Mouse (Mus musculus): Measurements from ENCODE around the gene Myh13. TPM values are rescaled to one million over a fixed set of nuclear protein-coding genes. Genes with fewer than 3 reads are reported as not detected.

Gene Myh13
- polyA plus RNA-seq (2012; fragmentation: generic; extraction: Trizol) = not detected
- long read RNA-seq, experiment 1 = 0 reads
- long read RNA-seq, experiment 2 = 0 reads

DNA sequence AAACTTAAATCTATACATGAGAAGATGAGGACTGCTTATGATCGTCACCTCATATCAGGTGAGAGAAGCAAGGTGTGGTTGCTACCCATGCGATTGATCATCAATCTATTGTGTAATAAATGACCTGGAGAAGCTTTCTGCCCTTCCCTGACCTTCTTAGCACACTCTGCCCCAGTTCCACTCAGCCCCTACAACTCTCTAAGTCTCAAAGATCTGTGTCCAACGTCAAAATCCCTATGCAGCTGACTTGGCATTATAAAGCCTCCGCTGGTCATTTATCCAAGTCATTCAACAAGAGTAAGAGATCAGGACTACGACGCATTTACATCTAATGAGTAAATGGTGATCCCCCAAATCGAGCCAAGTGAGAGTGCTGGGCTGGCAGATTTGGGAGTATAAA lies at the start of gene Myh13:
Myh13 (plus strand) TSS at position 301 of the 400 bp plus-strand sequence.
- no peaks in the 10 kb centered on the region for H3K79me2 ChIP-seq (ENCODE audit: control insufficient read depth, insufficient read depth)
- no peaks in the 10 kb centered on the region for H3K36me3 ChIP-seq (ENCODE audit: control insufficient read depth, insufficient read depth)
- H3K27me3 ChIP-seq (ENCODE audit: control insufficient read depth, insufficient read depth, insufficient read length) = no peaks in the 10 kb centered on the region
- TF ChIP-seq MAX (IDR thresholded peaks at IDR 0.05) = no peak
- TF ChIP-seq USF1 (IDR thresholded peaks at IDR 0.05; ENCODE audit: low read depth) = no peak
- TF ChIP-seq MYOD1 (IDR thresholded peaks at IDR 0.05; ENCODE audit: control insufficient read depth, insufficient read length, low read depth) = no peak
- TF ChIP-seq CTCF (IDR thresholded peaks at IDR 0.05; ENCODE audit: control insufficient read depth, insufficient read depth, insufficient read length) = no peak
- TF ChIP-seq MYOG (IDR thresholded peaks at IDR 0.05; ENCODE audit: control insufficient read depth, extremely low read depth, insufficient read length) = no peak
- no peak for TF ChIP-seq CEBPB (IDR thresholded peaks at IDR 0.05; ENCODE audit: low read depth)
- TF ChIP-seq FOSL1 (IDR thresholded peaks at IDR 0.05; ENCODE audit: insufficient read depth, low read length, poor library complexity, severe bottlenecking) = no peak
- no peaks in the 10 kb centered on the region for H3K79me3 ChIP-seq (ENCODE audit: low read depth)
- no peak within 1 kb of the TSS for H3K4me3 ChIP-seq (ENCODE audit: insufficient read depth, poor library complexity, severe bottlenecking)
- H3ac ChIP-seq (ENCODE audit: control insufficient read depth, insufficient read length, low read depth) = no peak within 1 kb of the TSS

DNA sequence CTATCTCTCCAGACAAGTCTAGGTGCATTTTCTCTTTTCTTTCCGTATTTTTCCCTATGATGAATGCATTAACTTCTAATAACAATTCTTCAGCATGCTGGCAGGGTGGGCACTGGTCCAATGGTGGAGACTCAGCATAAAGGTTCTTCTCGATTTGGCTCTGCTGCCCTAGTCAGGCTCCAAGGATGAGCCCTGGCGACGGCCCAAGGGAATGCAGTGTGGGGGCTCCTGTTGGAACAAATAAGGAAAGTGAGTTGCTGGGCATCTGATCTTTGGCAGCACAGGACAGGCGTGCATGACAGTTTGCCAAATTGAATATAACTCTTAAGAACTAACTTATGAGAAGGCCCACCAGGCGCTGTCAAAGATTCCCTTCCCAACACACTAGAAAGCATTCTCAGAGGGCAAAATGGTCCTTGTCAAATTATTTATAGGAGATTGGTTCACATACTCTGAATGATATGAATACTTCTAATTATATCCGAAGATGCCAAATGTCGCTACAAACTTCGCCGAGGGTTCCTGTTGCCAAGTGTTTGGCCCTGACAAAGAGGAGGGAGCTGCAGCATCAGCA lies 44.8 kb upstream of the Myh13 start, which contains the start of gene Myh8:
Myh8 (plus strand) TSS at position 524 of the 574 bp plus-strand sequence.
- no peaks in the 10 kb centered on the region for H3K79me2 ChIP-seq (ENCODE audit: control insufficient read depth, insufficient read depth)
- H3K79me3 ChIP-seq (ENCODE audit: low read depth) = no peaks in the 10 kb centered on the region
- TF ChIP-seq CEBPB (IDR thresholded peaks at IDR 0.05; ENCODE audit: low read depth) (no peak), MYOD1 (IDR thresholded peaks at IDR 0.05; ENCODE audit: control insufficient read depth, insufficient read length, low read depth) (no peak), MYOG (IDR thresholded peaks at IDR 0.05; ENCODE audit: control insufficient read depth, extremely low read depth, insufficient read length) (no peak), USF1 (IDR thresholded peaks at IDR 0.05; ENCODE audit: low read depth) (no peak), CTCF (IDR thresholded peaks at IDR 0.05; ENCODE audit: control insufficient read depth, insufficient read depth, insufficient read length) (no peak), MAX (IDR thresholded peaks at IDR 0.05) (no peak), FOSL1 (IDR thresholded peaks at IDR 0.05; ENCODE audit: insufficient read depth, low read length, poor library complexity, severe bottlenecking) (no peak)
- H3K27me3 ChIP-seq (ENCODE audit: control insufficient read depth, insufficient read depth, insufficient read length) = no peaks in the 10 kb centered on the region
- H3K36me3 ChIP-seq (ENCODE audit: control insufficient read depth, insufficient read depth) = no peaks in the 10 kb centered on the region
- no peak within 1 kb of the TSS for H3ac ChIP-seq (ENCODE audit: control insufficient read depth, insufficient read length, low read depth)
- no peak within 1 kb of the TSS for H3K4me3 ChIP-seq (ENCODE audit: insufficient read depth, poor library complexity, severe bottlenecking)

DNA sequence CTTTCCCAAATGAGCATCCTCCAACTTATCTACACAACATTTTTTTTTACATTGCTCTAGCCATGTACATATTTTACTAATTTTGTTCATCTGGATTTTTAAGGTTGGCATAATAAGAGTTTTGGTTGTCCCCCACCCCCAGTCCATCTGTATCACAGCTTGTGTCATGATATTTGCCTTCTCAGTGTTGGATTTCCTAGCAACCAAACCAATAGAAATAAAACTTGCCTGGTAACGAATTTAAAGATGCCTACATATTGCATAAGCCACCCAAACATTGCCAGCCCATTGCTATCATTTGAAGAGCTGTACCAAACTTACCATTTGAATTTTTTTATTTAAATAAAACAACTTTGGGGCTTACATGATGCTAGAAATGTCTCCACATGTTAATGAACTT lies 28.0 kb upstream of the Myh13 start:
- Histone ChIP-seq H3K4me3 (ENCODE audit: insufficient read depth, poor library complexity, severe bottlenecking) (no peak overlapping the region), H3K27me3 (ENCODE audit: control insufficient read depth, insufficient read depth, insufficient read length) (no peaks in the 10 kb centered on the region), H3K79me3 (ENCODE audit: low read depth) (no peaks in the 10 kb centered on the region), H3ac (ENCODE audit: control insufficient read depth, insufficient read length, low read depth) (no peak overlapping the region), H3K36me3 (ENCODE audit: control insufficient read depth, insufficient read depth) (no peaks in the 10 kb centered on the region), H3K79me2 (ENCODE audit: control insufficient read depth, insufficient read depth) (no peaks in the 10 kb centered on the region)
- no peak for TF ChIP-seq CTCF (IDR thresholded peaks at IDR 0.05; ENCODE audit: control insufficient read depth, insufficient read depth, insufficient read length)
- TF ChIP-seq MAX (IDR thresholded peaks at IDR 0.05) = no peak
- no peak for TF ChIP-seq USF1 (IDR thresholded peaks at IDR 0.05; ENCODE audit: low read depth)
- TF ChIP-seq MYOG (IDR thresholded peaks at IDR 0.05; ENCODE audit: control insufficient read depth, extremely low read depth, insufficient read length) = no peak
- TF ChIP-seq CEBPB (IDR thresholded peaks at IDR 0.05; ENCODE audit: low read depth) = no peak
- no peak for TF ChIP-seq MYOD1 (IDR thresholded peaks at IDR 0.05; ENCODE audit: control insufficient read depth, insufficient read length, low read depth)
- no peak for TF ChIP-seq FOSL1 (IDR thresholded peaks at IDR 0.05; ENCODE audit: insufficient read depth, low read length, poor library complexity, severe bottlenecking)

DNA sequence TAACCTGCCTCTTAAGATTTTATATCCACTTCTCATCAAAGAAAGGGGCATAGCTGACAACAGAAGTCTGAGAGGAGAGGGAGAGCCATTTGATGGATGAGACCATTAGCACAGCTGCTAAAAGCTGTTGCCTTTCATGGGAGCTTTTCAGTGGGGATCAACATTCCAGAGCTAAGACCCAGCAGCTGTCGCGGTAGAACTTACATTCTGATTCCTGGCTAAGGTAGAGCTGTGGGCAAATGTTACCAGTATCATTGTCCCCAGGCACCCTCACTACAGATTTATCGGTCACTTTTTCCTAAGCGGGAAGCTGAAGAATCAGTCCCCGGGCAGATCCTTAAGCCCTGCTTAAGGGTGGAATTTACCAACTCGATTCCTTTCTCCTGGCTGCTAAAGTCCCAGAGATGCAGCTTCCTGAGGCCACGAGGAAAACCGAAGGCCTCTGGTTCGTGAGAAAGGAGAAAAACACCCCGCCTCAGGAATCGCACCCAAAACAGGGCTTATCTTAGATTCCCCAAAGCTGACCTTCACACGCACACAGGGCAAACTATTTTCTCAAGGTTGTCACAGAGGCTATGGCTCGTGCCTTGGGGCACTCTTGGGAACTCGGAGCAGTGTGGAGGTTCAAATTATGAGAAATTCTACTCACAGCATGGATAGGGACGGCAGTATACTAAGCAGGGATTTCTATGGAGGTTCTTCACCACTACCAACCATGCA lies 7.6 kb upstream of the Myh13 start:
- Histone ChIP-seq H3K79me2 (ENCODE audit: control insufficient read depth, insufficient read depth) (no peaks in the 10 kb centered on the region), H3K4me3 (ENCODE audit: insufficient read depth, poor library complexity, severe bottlenecking) (no peak overlapping the region), H3K79me3 (ENCODE audit: low read depth) (no peaks in the 10 kb centered on the region), H3K36me3 (ENCODE audit: control insufficient read depth, insufficient read depth) (no peaks in the 10 kb centered on the region), H3ac (ENCODE audit: control insufficient read depth, insufficient read length, low read depth) (no peak overlapping the region), H3K27me3 (ENCODE audit: control insufficient read depth, insufficient read depth, insufficient read length) (no peaks in the 10 kb centered on the region)
- TF ChIP-seq FOSL1 (IDR thresholded peaks at IDR 0.05; ENCODE audit: insufficient read depth, low read length, poor library complexity, severe bottlenecking) (no peak), CTCF (IDR thresholded peaks at IDR 0.05; ENCODE audit: control insufficient read depth, insufficient read depth, insufficient read length) (no peak), MAX (IDR thresholded peaks at IDR 0.05) (no peak), MYOG (IDR thresholded peaks at IDR 0.05; ENCODE audit: control insufficient read depth, extremely low read depth, insufficient read length) (no peak), MYOD1 (IDR thresholded peaks at IDR 0.05; ENCODE audit: control insufficient read depth, insufficient read length, low read depth) (no peak), USF1 (IDR thresholded peaks at IDR 0.05; ENCODE audit: low read depth) (no peak), CEBPB (IDR thresholded peaks at IDR 0.05; ENCODE audit: low read depth) (no peak)

DNA sequence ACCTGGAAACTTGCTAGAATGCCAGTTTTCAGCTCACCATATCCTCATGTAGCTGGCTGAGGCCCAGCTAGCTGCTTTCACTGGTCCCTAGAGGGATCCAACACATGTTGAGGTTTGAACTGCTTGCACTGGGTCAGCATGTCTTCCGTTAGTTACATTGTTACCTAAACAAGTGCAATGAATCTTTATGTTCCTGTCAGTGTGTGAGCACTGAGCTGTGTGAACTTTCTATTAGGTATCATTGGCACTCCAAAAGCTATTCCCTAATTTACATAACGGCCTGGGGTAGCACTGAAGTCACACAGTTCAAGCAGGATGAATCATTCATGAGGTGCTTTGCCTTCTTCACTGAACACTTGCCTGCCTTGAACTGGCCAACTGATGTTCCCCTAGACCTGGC lies 5.1 kb downstream of the Myh13 start:
- H3K27me3 ChIP-seq (ENCODE audit: control insufficient read depth, insufficient read depth, insufficient read length) = no peaks in the 10 kb centered on the region
- H3K79me3 ChIP-seq (ENCODE audit: low read depth) = no peaks in the 10 kb centered on the region
- no peaks in the 10 kb centered on the region for H3K36me3 ChIP-seq (ENCODE audit: control insufficient read depth, insufficient read depth)
- TF ChIP-seq MYOG (IDR thresholded peaks at IDR 0.05; ENCODE audit: control insufficient read depth, extremely low read depth, insufficient read length) (no peak), MYOD1 (IDR thresholded peaks at IDR 0.05; ENCODE audit: control insufficient read depth, insufficient read length, low read depth) (no peak), USF1 (IDR thresholded peaks at IDR 0.05; ENCODE audit: low read depth) (no peak), CTCF (IDR thresholded peaks at IDR 0.05; ENCODE audit: control insufficient read depth, insufficient read depth, insufficient read length) (no peak), CEBPB (IDR thresholded peaks at IDR 0.05; ENCODE audit: low read depth) (no peak), FOSL1 (IDR thresholded peaks at IDR 0.05; ENCODE audit: insufficient read depth, low read length, poor library complexity, severe bottlenecking) (no peak), MAX (IDR thresholded peaks at IDR 0.05) (no peak)
- H3K79me2 ChIP-seq (ENCODE audit: control insufficient read depth, insufficient read depth) = no peaks in the 10 kb centered on the region
- H3ac ChIP-seq (ENCODE audit: control insufficient read depth, insufficient read length, low read depth) = no peak overlapping the region
- H3K4me3 ChIP-seq (ENCODE audit: insufficient read depth, poor library complexity, severe bottlenecking) = no peak overlapping the region

Measured in C2C12 (cell line).